Mouse (Mus musculus) midbrain, embryonic 14.5 days (tissue): ENCODE measurements around the gene Dnajc1. TPM values are rescaled to one million over a fixed set of nuclear protein-coding genes. Genes with fewer than 3 reads are reported as not detected.

Experiments
- ATAC-seq: fragments of 200-750 bp; cut with Nextera tagmentation; 2 replicates; pipeline ENCODE4 v1.8.0; 2017; ENCODE audit warnings: moderate number of reproducible peaks, moderate library complexity; ENCODE audit not compliant: low FRiP score, low TSS enrichment
- DNase-seq: peaks from one replicate; pipeline ENCODE4 v3.0.0-alpha.2; 2015
- H3K27ac ChIP-seq: fragments of 300-500 bp; sonication (generic); replicated peaks from 2 replicates; pipeline ENCODE4 v1.5.1; 2014; ENCODE audit warnings: mild to moderate bottlenecking, low read depth, low read length, moderate library complexity
- H3K27me3 ChIP-seq: fragments of 300-500 bp; sonication (generic); 2 replicates; pipeline ENCODE4 v1.6.1; 2014; ENCODE audit warnings: low read length, control low read depth, mixed read lengths; ENCODE audit not compliant: control insufficient read depth, insufficient read depth
- H3K36me3 ChIP-seq: fragments of 300-500 bp; sonication (generic); 2 replicates; pipeline ENCODE4 v1.6.1; 2014; ENCODE audit warnings: low read length, control low read depth; ENCODE audit not compliant: control insufficient read depth, insufficient read depth
- H3K4me1 ChIP-seq: fragments of 300-500 bp; sonication (generic); 2 replicates; pipeline ENCODE4 v1.6.1; 2014; ENCODE audit warnings: mild to moderate bottlenecking, antibody characterized with exemption, low read length, control low read depth; ENCODE audit not compliant: control insufficient read depth, insufficient read depth
- H3K4me2 ChIP-seq: fragments of 300-500 bp; sonication (generic); 2 replicates; pipeline ENCODE4 v1.6.1; 2014; ENCODE audit warnings: mild to moderate bottlenecking, low read length, moderate library complexity
- H3K4me3 ChIP-seq: fragments of 300-500 bp; sonication (generic); replicated peaks from 2 replicates; pipeline ENCODE4 v1.5.1; 2014; ENCODE audit warnings: low read depth, low read length
- H3K9ac ChIP-seq: fragments of 300-500 bp; sonication (generic); replicated peaks from 2 replicates; pipeline ENCODE4 v1.6.1; 2014; ENCODE audit warnings: mild to moderate bottlenecking, low read length, moderate library complexity
- H3K9me3 ChIP-seq: fragments of 300-500 bp; sonication (generic); 2 replicates; pipeline ENCODE4 v1.6.1; 2016; ENCODE audit warnings: low read length, control low read depth, mixed read lengths; ENCODE audit not compliant: control insufficient read depth
- WGBS: fragments of 180-500 bp; shearing (Covaris S2); extraction: QIAGEN DNeasy Blood & Tissue Kit; methylation state at CpG from one replicate; pipeline ENCODE4 v1.1.7; 2014; 5-methylcytosine and 5-hydroxymethylcytosine counted together
- polyA plus RNA-seq: library from polyadenylated mRNA; unstranded; fragments of >200 nt; fragmentation: Nextera tagmentation; extraction: Ambion mirVana; gene quantifications from 2 replicates; pipeline ENCODE4 v1.2.1, GENCODE M21; 2014

Dnajc1 gene
- polyA plus RNA-seq, 1 experiment from 2014 or later, result 22.2 TPM

DNA sequence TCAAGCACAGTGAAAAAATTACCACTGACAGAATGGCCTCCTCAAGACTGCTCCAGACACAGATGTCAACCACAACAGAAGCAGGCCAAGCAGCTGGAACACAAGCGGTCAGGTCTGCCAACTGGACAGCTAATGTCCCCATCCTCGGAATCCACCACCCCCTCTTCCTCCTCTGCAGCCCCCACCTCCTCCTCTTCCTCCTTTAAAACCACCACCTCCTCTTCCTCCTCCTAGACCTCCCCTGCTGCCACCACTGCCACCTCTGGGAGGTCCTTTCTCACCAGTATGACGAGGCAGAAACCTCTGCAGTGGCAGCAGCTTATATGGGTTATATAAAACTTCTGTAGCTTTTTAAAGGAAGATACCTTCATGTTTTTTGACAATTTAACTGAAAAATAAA, 143.4 kb downstream of the Dnajc1 start:
- H3K27me3 ChIP-seq, result no peaks in the 10 kb centered on the region
- no peak overlapping the region for H3K4me2 ChIP-seq
- no peak overlapping the region for H3K9ac ChIP-seq
- H3K4me3 ChIP-seq, result no peak overlapping the region
- H3K36me3 ChIP-seq, result peaks cover 12% of the 10 kb centered on the region
- 89% methylated on average over 3 of the region's 3 CpGs for WGBS
- no peaks in the 10 kb centered on the region for H3K4me1 ChIP-seq
- no peak for ATAC-seq
- no peak for DNase-seq
- H3K9me3 ChIP-seq, result no peaks in the 10 kb centered on the region
- no peak overlapping the region for H3K27ac ChIP-seq

DNA sequence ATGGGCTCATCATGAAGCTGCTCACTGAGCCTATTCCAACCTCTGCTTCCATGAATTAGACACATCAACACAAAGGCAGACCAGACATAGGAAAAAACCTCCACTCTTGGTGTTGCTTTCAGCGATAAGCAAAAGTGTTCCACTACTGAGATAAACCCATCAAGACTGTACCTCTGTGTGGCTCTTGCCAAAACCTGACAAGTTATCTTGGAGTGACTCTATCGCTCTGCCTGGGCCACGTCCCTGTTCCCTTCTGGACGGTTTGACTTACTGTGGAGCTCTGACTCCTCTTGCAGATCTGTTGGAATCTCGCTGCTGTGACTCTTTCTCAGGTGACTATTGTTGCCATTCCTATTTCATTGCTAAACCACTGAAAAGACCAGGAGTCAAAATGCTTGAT, 157.1 kb downstream of the Dnajc1 start:
- WGBS, result 93% methylated on average over 5 of the region's 5 CpGs
- H3K9ac ChIP-seq, result no peak overlapping the region
- 0 out of 2 replicates have a peak, but pooled peaks cover 8% of the 10 kb centered on the region for H3K4me1 ChIP-seq
- no peak overlapping the region for H3K27ac ChIP-seq
- no peaks in the 10 kb centered on the region for H3K36me3 ChIP-seq
- no peak for ATAC-seq
- H3K4me2 ChIP-seq, result no peak overlapping the region
- H3K9me3 ChIP-seq, result no peaks in the 10 kb centered on the region
- H3K27me3 ChIP-seq, result no peaks in the 10 kb centered on the region
- no peak for DNase-seq
- H3K4me3 ChIP-seq, result no peak overlapping the region

DNA sequence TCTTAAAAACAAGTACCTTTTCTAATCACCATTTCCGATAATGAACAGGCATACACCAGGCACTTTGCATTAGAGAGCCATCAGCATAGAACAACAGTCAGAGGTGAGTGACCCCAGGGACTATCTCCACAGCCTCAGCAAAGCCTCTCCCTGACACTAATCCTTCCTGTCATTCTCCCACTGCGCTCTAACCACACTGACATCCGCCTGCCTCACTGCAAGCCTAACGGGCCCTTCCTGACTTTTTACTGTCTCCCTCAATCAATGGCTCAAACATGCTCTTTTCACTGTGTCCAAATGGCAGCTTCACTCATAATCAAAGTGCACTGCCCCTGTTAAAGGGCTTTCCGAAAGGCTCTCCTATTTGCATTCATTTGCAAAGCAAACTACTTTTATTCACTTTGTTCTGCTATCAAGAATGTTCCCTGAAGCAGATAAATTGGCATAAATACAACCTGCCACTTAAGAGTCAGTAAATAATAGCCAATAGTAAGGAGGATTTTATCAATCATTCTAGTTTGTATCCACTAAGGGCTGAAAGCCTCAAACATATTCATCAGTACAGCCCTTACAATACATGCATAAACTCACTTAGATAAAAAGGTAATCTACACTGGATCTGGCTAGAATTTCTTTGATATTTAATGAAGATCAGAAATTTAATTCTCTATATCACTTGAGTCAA, 159.6 kb downstream of the Dnajc1 start:
- H3K4me2 ChIP-seq, result no peak overlapping the region
- H3K27me3 ChIP-seq, result no peaks in the 10 kb centered on the region
- H3K9ac ChIP-seq, result no peak overlapping the region
- ATAC-seq (peak; percentile 80; the same call in 1 of the 2 replicates), DNase-seq (peak; percentile 69)
- no peaks in the 10 kb centered on the region for H3K9me3 ChIP-seq
- no peaks in the 10 kb centered on the region for H3K36me3 ChIP-seq
- H3K4me1 ChIP-seq, result 0 out of 2 replicates have a peak, but pooled peaks cover 8% of the 10 kb centered on the region
- H3K4me3 ChIP-seq, result no peak overlapping the region
- WGBS, result 3% methylated on average over 5 of the region's 5 CpGs
- H3K27ac ChIP-seq, result peak overlapping the region; percentile 14; the same call in 1 of the 2 replicates

DNA sequence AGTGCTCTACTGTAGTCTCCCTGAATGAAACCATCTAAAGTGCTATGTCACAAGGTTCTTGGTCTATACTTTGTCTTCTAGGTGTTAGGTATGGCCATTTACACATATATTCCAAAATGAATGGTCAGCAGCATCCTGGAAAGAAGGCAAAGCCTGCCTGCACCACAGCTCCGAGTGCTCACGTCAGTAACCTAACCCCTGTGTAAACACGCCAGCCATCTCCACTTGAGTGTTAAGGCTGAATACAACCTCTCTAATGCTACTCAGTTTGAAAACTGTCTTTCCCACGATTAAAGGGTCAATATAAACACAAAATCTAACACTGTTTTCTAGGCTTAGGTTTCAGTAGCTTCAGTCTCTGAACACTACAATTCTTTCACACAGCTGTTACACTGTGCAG, 161.5 kb downstream of the Dnajc1 start:
- WGBS, result 77% methylated on average over 4 of the region's 4 CpGs
- no peaks in the 10 kb centered on the region for H3K27me3 ChIP-seq
- no peak overlapping the region for H3K27ac ChIP-seq
- no peaks in the 10 kb centered on the region for H3K36me3 ChIP-seq
- H3K4me2 ChIP-seq, result no peak overlapping the region
- DNase-seq (no peak), ATAC-seq (no peak)
- no peaks in the 10 kb centered on the region for H3K9me3 ChIP-seq
- H3K9ac ChIP-seq, result no peak overlapping the region
- H3K4me3 ChIP-seq, result no peak overlapping the region
- 0 out of 2 replicates have a peak, but pooled peaks cover 8% of the 10 kb centered on the region for H3K4me1 ChIP-seq

DNA sequence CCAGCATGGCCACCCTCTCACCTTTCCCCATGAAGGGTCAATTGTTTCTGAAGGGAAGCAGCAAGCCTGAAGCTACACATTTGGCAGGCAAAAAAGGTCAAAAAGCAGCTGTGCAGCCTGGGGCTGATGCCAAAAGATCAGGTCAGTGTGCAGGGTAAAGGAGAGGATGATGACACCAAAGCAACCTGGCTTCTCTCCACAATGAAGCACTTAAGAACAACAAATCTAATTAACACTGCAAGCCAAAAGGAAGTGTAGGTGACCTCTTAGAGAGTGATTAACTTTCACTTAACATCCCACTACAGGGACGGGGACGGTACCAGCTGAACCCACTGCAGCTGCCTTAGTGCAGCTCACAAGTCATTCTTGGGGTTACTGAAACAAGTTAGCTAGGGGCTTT, 163.4 kb downstream of the Dnajc1 start:
- Histone ChIP-seq H3K27ac (no peak overlapping the region), H3K9me3 (no peaks in the 10 kb centered on the region), H3K4me2 (no peak overlapping the region), H3K27me3 (no peaks in the 10 kb centered on the region), H3K36me3 (no peaks in the 10 kb centered on the region), H3K4me3 (no peak overlapping the region), H3K9ac (no peak overlapping the region), H3K4me1 (0 out of 2 replicates have a peak, but pooled peaks cover 8% of the 10 kb centered on the region)
- ATAC-seq (no peak), DNase-seq (no peak)
- 27% methylated on average over 2 of the region's 2 CpGs for WGBS

DNA sequence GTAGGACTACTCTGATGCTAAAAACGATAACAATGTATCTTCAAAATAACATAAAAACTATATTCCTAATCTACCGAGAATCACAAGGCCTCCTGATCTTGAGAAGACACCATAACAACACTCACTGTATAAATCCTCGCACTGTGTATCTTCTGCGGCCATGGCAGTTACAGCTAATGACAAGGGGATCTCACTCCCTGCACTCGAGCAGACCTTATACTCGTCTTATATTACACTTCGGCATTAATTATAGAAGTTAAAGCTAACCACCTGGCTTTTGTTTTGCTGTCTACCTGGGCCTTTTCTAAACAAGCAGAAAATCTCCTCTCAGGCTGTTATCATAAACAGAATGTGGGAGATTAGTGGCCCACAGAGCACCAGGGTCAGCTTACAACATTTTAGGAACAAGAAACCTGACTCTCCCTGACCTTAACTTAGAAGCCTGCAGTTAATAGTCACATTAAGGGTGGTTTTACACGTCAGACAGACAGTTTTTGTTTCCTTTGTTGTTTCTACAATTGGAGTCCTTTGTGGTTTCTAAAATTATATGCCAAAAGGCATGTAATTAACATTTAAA, 164.1 kb downstream of the Dnajc1 start:
- no peak for DNase-seq
- Histone ChIP-seq H3K4me3 (no peak overlapping the region), H3K9me3 (no peaks in the 10 kb centered on the region), H3K4me2 (no peak overlapping the region), H3K9ac (no peak overlapping the region), H3K4me1 (0 out of 2 replicates have a peak, but pooled peaks cover 6% of the 10 kb centered on the region), H3K27ac (no peak overlapping the region), H3K27me3 (no peaks in the 10 kb centered on the region), H3K36me3 (no peaks in the 10 kb centered on the region)
- WGBS, result 73% methylated on average over 8 of the region's 8 CpGs
- ATAC-seq, result no peak

DNA sequence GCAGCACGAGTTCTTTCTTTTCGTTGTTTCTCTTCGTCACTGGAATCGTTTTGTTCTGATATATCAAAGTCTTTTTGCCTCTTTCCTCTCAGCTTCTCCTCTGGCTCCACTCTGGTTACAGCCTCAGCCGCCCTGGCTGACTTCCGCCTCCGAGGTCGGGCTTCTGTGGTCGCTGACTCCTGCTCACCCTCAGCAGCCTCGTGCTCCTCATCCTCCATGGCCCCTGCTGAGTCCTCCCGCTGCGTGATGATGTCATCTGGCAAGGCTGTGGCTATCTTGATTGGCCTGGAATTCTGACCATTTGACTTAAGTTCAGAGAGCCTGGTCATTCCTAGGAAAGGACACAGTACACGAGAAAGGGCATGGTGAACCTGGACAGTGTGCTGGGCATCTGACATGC, 173.1 kb downstream of the Dnajc1 start:
- 82% methylated on average over 13 of the region's 13 CpGs for WGBS
- no peak for ATAC-seq

DNA sequence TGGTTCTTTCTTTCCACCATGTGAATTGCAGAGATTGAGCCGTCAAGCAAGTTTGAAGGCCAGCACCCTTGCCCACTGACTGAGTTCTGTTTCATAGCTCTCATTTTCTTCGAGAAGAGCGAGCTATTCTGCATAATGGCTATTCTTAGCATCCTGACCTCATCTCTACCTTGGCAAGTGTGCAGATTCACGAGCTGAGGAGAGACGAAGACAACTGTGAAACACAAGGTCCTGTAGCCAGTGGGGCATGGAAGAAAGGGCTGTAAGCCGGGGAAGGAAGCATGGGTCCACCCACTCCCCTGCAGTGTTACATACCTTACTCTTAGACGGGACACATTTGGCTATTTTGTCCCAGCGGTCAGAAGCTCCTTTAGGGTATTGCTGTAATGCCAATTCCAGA, 173.5 kb downstream of the Dnajc1 start:
- no peak overlapping the region for H3K9ac ChIP-seq
- 74% methylated on average over 8 of the region's 8 CpGs for WGBS
- DNase-seq, result no peak
- ATAC-seq, result no peak
- H3K36me3 ChIP-seq, result peaks cover 43% of the 10 kb centered on the region
- no peaks in the 10 kb centered on the region for H3K27me3 ChIP-seq
- H3K4me2 ChIP-seq, result no peak overlapping the region
- H3K4me1 ChIP-seq, result no peaks in the 10 kb centered on the region
- H3K27ac ChIP-seq, result no peak overlapping the region
- H3K9me3 ChIP-seq, result no peaks in the 10 kb centered on the region
- no peak overlapping the region for H3K4me3 ChIP-seq

More for the DNA sequence above, 173.1 kb downstream of the Dnajc1 start:
- Histone ChIP-seq H3K4me1 (no peaks in the 10 kb centered on the region), H3K27ac (no peak overlapping the region), H3K9me3 (no peaks in the 10 kb centered on the region), H3K9ac (no peak overlapping the region), H3K27me3 (no peaks in the 10 kb centered on the region), H3K4me3 (no peak overlapping the region), H3K36me3 (peaks cover 39% of the 10 kb centered on the region), H3K4me2 (no peak overlapping the region)
- DNase-seq, result no peak

DNA sequence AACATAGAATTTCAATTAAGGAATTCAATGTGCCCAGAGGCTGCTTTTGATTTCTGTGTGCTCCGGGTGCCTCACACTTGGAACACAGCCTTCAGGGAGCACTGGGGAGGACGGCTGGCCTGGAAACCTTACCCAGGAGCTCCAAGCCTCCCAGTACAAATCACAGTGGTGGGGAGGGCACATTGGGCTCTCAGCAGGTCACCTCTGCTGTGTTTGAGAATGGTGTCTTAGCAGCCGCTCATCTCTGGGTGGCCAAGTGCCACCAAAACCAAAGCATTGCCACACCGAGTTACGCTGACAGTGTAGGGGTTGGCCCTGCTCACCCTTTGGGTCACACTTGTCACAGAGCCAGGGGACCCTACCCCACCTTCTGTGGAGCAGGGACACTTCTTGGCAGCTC, 174.1 kb downstream of the Dnajc1 start:
- H3K27me3 ChIP-seq, result no peaks in the 10 kb centered on the region
- DNase-seq, result no peak
- no peaks in the 10 kb centered on the region for H3K9me3 ChIP-seq
- peaks cover 49% of the 10 kb centered on the region for H3K36me3 ChIP-seq
- 79% methylated on average over 5 of the region's 5 CpGs for WGBS
- no peak overlapping the region for H3K4me3 ChIP-seq
- no peak overlapping the region for H3K27ac ChIP-seq
- ATAC-seq, result no peak
- H3K4me2 ChIP-seq, result no peak overlapping the region
- no peak overlapping the region for H3K9ac ChIP-seq
- H3K4me1 ChIP-seq, result no peaks in the 10 kb centered on the region
